Mouse (Mus musculus) heart, embryonic 12.5 days (tissue): Measurements from ENCODE around the gene Tle3. TPM values are rescaled to one million over a fixed set of nuclear protein-coding genes. Genes with fewer than 3 reads are reported as not detected.

Source experiments
- ATAC-seq: fragments of 200-750 bp; cut with Nextera tagmentation; 2 replicates; pipeline ENCODE4 v1.8.0; 2017; ENCODE audit warnings: moderate TSS enrichment, moderate library complexity; ENCODE audit not compliant: insufficient number of reproducible peaks, low FRiP score
- H3K27ac ChIP-seq: fragments of 300-500 bp; sonication (generic); 2 replicates; pipeline ENCODE4 v1.5.1; 2016; ENCODE audit warnings: mild to moderate bottlenecking, moderate library complexity; ENCODE audit not compliant: poor library complexity, severe bottlenecking
- H3K27me3 ChIP-seq: fragments of 300-500 bp; sonication (generic); replicated peaks from 2 replicates; pipeline ENCODE4 v1.6.1; 2016; ENCODE audit warnings: mild to moderate bottlenecking, moderate library complexity
- H3K36me3 ChIP-seq: fragments of 300-500 bp; sonication (generic); 2 replicates; pipeline ENCODE4 v1.6.1; 2016; ENCODE audit warnings: mild to moderate bottlenecking, moderate library complexity
- H3K4me1 ChIP-seq: fragments of 300-500 bp; sonication (generic); replicated peaks from 2 replicates; pipeline ENCODE4 v1.6.1; 2016; ENCODE audit warnings: mild to moderate bottlenecking
- H3K4me2 ChIP-seq: fragments of 300-500 bp; sonication (generic); 2 replicates; pipeline ENCODE4 v1.6.1; 2016; ENCODE audit warnings: mild to moderate bottlenecking, moderate library complexity
- H3K4me3 ChIP-seq: fragments of 300-500 bp; sonication (generic); 2 replicates; pipeline ENCODE4 v1.5.1; 2016; ENCODE audit warnings: mild to moderate bottlenecking
- H3K9ac ChIP-seq: fragments of 300-500 bp; sonication (generic); 2 replicates; pipeline ENCODE4 v1.6.1; 2016; ENCODE audit warnings: mild to moderate bottlenecking, moderate library complexity
- H3K9me3 ChIP-seq: fragments of 300-500 bp; sonication (generic); replicated peaks from 2 replicates; pipeline ENCODE4 v1.6.1; 2016; ENCODE audit warnings: mild to moderate bottlenecking, moderate library complexity
- WGBS: fragments of 180-500 bp; shearing (Covaris S2); methylation state at CpG from one replicate; pipeline ENCODE4 v1.1.7; 2016; 5-methylcytosine and 5-hydroxymethylcytosine counted together
- polyA plus RNA-seq: library from polyadenylated mRNA; unstranded; fragments of >200 nt; fragmentation: Nextera tagmentation; extraction: Ambion mirVana; gene quantifications from 2 replicates; pipeline ENCODE4 v1.2.1, GENCODE M21; 2016

Gene Tle3
- polyA plus RNA-seq, 1 experiment from 2014 or later, result 12.7 TPM

DNA sequence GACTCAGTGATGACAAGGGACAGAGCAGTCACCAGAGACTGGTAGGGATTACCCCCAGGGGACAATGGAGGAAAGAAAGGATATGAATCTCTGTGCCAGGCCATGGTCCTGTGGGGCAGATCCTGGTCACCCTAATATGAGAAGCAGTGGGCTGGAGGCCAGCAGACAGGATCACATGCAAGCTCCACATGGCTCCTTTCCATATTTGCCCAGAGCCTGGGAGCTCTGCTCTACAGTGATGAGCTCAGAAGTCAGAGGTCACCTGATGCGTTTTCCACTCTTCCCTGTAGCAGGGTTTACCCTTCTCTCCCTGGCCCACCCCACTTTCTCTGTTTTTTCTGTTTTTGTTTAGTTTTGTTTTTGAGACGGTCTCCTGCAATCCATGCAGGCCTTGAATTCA is 63.9 kb downstream of the Tle3 start:
- H3K4me2 ChIP-seq, result no peak overlapping the region
- no peak overlapping the region for H3K27ac ChIP-seq
- 0 out of 2 replicates have a peak, but pooled peaks cover 4% of the 10 kb centered on the region for H3K9me3 ChIP-seq
- H3K4me3 ChIP-seq, result no peak overlapping the region
- 69% methylated on average over 2 of the region's 2 CpGs for WGBS
- no peaks in the 10 kb centered on the region for H3K36me3 ChIP-seq
- no peak overlapping the region for H3K9ac ChIP-seq
- H3K4me1 ChIP-seq, result peaks cover 6% of the 10 kb centered on the region
- ATAC-seq, result no peak
- H3K27me3 ChIP-seq, result peaks cover 78% of the 10 kb centered on the region

DNA sequence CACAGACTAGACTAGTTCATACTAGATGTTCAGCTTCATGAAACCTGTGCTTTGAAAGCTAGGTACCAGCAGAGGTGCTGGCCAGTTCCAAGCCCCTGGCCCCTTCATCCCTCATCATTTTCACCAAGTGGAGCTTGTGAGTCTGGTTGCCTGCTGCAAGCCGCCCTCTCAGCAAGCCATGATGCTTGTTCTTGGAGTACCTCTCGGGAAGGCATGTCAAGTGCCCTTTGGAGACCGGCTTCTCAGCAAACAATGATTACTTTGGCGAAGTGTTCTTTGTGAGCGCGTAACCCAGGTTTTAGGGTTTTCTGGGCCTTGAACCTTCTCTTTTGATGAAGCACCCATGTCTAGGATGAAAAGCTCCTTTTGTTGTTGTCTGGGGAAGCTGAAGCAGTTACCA is 64.6 kb downstream of the Tle3 start:
- Histone ChIP-seq H3K27me3 (peaks cover 73% of the 10 kb centered on the region), H3K4me3 (no peak overlapping the region), H3K27ac (no peak overlapping the region), H3K9ac (no peak overlapping the region), H3K9me3 (no peaks in the 10 kb centered on the region), H3K4me1 (peaks cover 13% of the 10 kb centered on the region), H3K4me2 (no peak overlapping the region), H3K36me3 (no peaks in the 10 kb centered on the region)
- ATAC-seq, result no peak
- WGBS, result 90% methylated on average over 6 of the region's 6 CpGs

DNA sequence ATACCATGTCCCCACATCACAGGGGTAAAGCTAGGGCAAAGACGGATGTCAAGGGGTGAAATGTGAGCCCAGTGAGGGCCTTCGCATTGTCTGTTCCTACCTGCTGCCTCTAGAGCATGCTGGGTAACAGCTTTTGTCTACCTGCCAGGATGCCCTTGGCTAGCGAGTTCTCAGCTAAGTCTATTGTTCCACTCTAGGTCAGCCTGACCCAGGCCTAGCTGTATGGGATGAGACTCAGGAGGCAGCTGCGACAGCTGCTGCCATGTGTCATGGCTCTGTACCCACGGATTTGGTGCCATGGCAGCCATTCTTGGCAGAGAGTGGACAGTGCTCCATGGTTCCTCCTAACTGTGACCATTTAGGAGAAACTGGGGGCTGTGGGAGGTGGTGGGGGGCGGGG is 66.9 kb downstream of the Tle3 start:
- no peak overlapping the region for H3K4me3 ChIP-seq
- 73% methylated on average over 6 of the region's 6 CpGs for WGBS
- no peak for ATAC-seq
- no peak overlapping the region for H3K27ac ChIP-seq
- no peak overlapping the region for H3K4me2 ChIP-seq
- H3K9ac ChIP-seq, result no peak overlapping the region
- H3K36me3 ChIP-seq, result no peaks in the 10 kb centered on the region
- peaks cover 12% of the 10 kb centered on the region for H3K4me1 ChIP-seq
- H3K27me3 ChIP-seq, result peaks cover 60% of the 10 kb centered on the region
- H3K9me3 ChIP-seq, result no peaks in the 10 kb centered on the region

DNA sequence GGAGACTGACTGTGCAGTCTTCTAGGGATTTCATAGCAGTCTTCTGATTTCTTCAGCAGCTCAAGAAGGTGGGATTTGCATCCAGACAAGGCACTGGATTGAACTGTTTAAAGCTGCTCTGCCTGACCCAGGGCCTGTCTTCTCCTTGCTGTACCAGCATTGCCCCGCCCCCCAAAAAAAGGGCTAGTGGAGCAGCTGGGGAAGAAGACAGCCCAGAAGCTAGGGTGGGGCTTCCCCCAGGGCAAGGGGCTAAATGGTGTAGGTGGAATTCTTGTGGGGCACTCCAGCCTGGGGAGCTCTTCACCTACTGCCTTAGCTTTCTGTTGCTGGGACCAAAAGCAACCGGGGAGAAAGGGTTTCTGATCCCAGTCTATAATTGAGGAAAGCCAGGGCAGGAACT is 67.8 kb downstream of the Tle3 start:
- Histone ChIP-seq H3K4me1 (peaks cover 12% of the 10 kb centered on the region), H3K27me3 (peaks cover 66% of the 10 kb centered on the region), H3K9ac (no peak overlapping the region), H3K9me3 (no peaks in the 10 kb centered on the region), H3K36me3 (no peaks in the 10 kb centered on the region), H3K4me3 (no peak overlapping the region), H3K27ac (no peak overlapping the region), H3K4me2 (no peak overlapping the region)
- ATAC-seq, result no peak
- 63% methylated on average over 2 of the region's 2 CpGs for WGBS

DNA sequence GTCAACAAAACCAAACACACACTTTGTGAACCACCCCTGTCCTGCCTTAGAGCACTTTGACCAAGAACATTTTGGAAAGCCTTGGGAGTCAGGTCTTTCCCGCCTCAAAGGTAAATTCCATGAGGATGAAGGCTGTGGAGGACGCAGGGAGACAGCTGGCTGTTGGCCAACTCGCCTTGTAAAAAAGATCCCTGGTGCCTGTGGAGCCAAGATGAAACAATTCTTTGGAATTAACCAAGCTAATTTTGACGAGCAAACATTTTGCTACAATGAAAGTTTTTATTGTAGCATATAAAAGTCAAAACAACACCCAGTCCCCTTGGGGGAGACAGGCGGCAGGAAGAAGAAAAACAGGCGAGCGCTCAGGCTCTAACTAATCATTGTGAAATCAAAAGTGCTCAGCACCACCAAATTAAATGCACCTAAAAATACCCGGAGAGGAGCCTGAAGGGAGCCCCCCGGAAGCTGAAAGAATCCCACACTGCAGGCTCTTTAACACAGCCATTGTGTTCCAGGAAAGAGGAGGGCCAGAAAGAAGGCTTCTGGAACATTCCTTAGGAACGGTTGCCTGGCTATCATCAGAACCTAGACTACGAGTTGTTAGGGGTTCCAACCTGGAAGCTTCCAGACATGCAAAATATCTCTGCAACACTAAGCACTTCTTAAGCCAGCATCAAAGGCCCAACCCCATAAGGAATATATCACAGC is 69.2 kb downstream of the Tle3 start:
- WGBS, result 45% methylated on average over 11 of the region's 11 CpGs
- Histone ChIP-seq H3K36me3 (no peaks in the 10 kb centered on the region), H3K9me3 (no peaks in the 10 kb centered on the region), H3K4me1 (peaks cover 20% of the 10 kb centered on the region), H3K27me3 (peaks cover 64% of the 10 kb centered on the region), H3K27ac (no peak overlapping the region), H3K4me2 (no peak overlapping the region), H3K9ac (no peak overlapping the region), H3K4me3 (no peak overlapping the region)
- ATAC-seq, result no peak

DNA sequence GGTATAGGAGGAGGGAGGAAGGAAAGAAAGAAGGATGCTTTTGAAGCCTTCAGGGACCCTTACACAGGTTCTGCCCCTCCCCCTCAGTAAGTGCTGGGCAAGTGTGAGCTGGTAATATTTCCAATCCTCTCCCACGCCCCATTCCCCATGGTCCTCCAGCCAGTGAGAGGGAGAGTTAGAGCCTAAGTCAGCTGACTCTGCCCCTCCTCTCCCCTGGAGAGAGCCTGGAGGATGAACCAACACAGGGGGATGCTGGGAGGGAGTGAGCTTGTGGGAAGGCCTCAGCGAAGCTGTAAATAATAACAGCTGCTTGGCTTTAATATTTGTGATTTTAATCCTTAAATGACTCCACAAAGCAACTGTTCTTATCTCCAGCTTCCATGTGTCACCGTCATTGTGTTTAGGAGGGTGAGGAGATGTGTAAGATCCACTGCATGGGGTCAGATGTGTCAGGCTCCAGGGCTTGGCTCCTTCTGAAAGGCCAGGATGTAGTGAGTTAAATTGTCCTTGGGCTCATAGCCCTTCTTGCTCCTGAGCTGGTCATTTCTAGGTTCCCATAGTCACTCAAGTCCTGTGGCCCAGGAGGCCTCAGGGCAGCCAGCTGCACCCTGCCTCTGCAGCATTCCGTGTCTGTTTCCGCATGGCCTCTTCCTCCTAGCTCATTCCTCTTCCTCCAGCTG is 70.9 kb downstream of the Tle3 start:
- H3K4me3 ChIP-seq, result no peak overlapping the region
- peaks cover 58% of the 10 kb centered on the region for H3K27me3 ChIP-seq
- no peaks in the 10 kb centered on the region for H3K9me3 ChIP-seq
- no peak overlapping the region for H3K4me2 ChIP-seq
- no peak for ATAC-seq
- H3K9ac ChIP-seq, result no peak overlapping the region
- no peaks in the 10 kb centered on the region for H3K36me3 ChIP-seq
- WGBS, result 52% methylated on average over 5 of the region's 5 CpGs
- peaks cover 20% of the 10 kb centered on the region for H3K4me1 ChIP-seq
- H3K27ac ChIP-seq, result no peak overlapping the region

DNA sequence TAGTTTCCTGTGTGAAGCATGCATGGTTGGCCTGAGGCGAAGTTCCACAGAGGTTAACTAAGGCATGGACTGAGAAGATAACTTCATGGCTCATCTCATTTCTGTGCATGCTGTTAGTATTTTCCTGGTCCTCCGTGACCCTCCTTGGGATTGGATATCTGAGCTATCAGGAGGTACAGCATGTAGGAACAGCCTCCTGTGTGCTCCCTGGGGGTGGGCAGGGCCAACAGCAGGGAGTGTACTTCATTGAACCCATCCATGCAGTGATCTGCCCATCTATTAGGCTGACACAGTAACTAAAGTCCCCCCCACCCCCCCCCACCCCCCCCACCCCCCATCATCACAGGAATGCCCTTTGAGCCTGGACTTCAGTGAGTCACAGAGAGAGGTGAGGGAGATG is 73.0 kb downstream of the Tle3 start:
- no peaks in the 10 kb centered on the region for H3K9me3 ChIP-seq
- H3K27me3 ChIP-seq, result peaks cover 54% of the 10 kb centered on the region
- H3K4me3 ChIP-seq, result no peak overlapping the region
- H3K4me1 ChIP-seq, result peaks cover 20% of the 10 kb centered on the region
- 72% methylated on average over 2 of the region's 2 CpGs for WGBS
- no peak for ATAC-seq
- no peak overlapping the region for H3K9ac ChIP-seq
- H3K27ac ChIP-seq, result no peak overlapping the region
- H3K4me2 ChIP-seq, result no peak overlapping the region
- H3K36me3 ChIP-seq, result no peaks in the 10 kb centered on the region

DNA sequence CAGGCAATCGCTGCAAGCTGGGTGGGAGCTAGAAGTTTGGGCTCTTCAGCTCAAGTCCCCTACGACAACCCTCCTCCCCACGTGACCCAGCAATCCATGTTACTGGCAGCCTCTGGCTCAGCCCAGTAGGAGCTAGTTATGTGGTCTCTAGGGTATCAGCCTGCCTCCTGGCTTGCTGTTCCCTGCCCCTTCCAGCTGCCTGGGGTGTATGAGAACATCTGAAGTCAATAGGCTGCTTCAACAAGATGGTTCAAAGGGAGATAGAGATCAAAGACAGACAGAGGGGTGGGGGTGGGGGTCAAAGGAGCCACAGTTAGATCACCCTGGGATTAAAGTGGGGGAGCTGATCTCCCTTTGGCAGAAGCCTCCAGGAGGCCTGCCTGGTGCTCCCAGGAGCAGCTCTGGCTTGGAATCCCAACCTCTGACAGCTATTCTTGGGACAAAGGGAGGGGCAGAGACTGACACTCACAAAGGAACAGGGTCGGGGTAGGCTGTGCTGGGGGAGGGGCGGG is 73.6 kb downstream of the Tle3 start:
- Histone ChIP-seq H3K27me3 (peaks cover 56% of the 10 kb centered on the region), H3K4me3 (no peak overlapping the region), H3K27ac (no peak overlapping the region), H3K36me3 (no peaks in the 10 kb centered on the region), H3K4me2 (no peak overlapping the region), H3K4me1 (peaks cover 20% of the 10 kb centered on the region), H3K9ac (0 out of 2 replicates have a peak overlapping the region, but pooled peaks have one; percentile 10), H3K9me3 (no peaks in the 10 kb centered on the region)
- WGBS, result 12% methylated on average over 5 of the region's 5 CpGs
- ATAC-seq, result no peak

DNA sequence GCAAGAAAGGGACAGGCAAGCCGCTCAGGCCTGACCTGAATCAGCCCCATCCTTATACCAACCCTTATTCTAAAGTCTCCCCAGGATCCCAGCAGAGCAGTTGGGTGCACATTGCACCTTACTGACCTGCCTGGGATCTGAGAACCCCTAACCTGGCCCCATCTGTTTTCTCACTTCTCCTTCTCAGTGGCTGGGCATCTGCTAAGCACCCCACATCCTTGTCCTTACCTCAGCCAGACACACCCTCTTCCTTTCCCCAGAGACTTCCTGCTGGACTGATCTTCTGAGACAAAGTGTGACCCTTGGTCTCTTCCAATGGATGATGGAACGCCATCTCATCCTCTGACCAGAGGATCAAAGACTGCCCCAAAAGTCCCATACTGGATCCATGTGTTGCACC is 74.8 kb downstream of the Tle3 start:
- no peak overlapping the region for H3K27ac ChIP-seq
- WGBS, result 71% methylated on average over 2 of the region's 2 CpGs
- no peaks in the 10 kb centered on the region for H3K36me3 ChIP-seq
- no peak overlapping the region for H3K4me3 ChIP-seq
- peaks cover 59% of the 10 kb centered on the region for H3K27me3 ChIP-seq
- H3K9me3 ChIP-seq, result no peaks in the 10 kb centered on the region
- ATAC-seq, result no peak
- no peak overlapping the region for H3K9ac ChIP-seq
- H3K4me1 ChIP-seq, result peaks cover 11% of the 10 kb centered on the region; the same call in 1 of the 2 replicates
- no peak overlapping the region for H3K4me2 ChIP-seq

DNA sequence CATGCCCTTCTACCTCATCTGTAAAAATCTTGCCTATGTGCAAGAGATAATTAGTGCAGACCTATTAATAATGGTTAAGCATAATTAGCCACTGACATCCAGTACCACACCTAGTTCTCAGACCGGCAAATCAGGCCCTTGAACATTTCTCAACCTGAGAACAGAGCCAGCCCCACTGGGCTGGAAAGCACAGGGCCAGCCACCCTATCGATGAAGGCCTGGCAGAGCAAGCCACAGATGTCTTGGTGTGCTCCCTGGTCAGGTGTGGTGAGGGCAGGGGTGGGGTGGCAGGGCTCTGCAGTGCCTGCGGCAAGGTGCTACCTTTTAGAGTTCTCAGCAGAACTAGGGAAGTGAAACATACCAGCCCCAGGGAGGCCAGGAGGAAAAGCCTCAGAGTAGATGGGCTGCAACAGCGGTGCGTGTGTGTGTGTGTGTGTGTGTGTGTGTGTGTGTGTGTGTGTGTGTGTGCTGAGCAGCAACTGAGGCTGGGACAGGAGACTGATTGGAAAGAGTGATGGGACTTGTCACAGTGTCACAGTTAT is 77.3 kb downstream of the Tle3 start:
- H3K27me3 ChIP-seq, result peaks cover 69% of the 10 kb centered on the region

DNA sequence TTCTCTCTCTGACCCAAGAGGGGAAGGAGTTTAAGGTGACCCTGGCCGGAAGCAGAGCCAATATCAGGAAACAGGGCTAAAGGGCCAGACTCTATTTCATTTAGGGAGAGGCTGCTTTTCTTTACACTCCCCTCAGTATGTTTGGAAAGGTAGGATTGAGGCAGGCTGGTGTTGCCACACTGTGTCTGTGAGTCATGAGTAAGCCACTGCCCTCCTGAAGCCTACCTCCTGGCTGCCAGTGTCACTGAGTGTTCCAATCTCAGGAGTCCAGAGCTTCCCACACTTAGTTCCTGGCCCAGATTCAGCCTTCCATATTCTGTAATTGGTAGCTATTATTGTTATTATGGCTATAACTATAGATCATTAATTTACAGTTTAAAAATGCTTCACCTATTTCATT is 79.9 kb downstream of the Tle3 start:
- WGBS, result 46% methylated on average over 1 of the region's 1 CpGs
- peaks cover 82% of the 10 kb centered on the region for H3K27me3 ChIP-seq

More for the DNA sequence above, 77.3 kb downstream of the Tle3 start:
- Histone ChIP-seq H3K4me2 (no peak overlapping the region), H3K27ac (no peak overlapping the region), H3K9ac (no peak overlapping the region), H3K9me3 (no peaks in the 10 kb centered on the region), H3K36me3 (no peaks in the 10 kb centered on the region), H3K4me3 (no peak overlapping the region), H3K4me1 (peaks cover 11% of the 10 kb centered on the region; the same call in 1 of the 2 replicates)
- no peak for ATAC-seq
- 64% methylated on average over 5 of the region's 5 CpGs for WGBS

More for the DNA sequence above, 79.9 kb downstream of the Tle3 start:
- H3K4me3 ChIP-seq, result no peak overlapping the region
- no peaks in the 10 kb centered on the region for H3K9me3 ChIP-seq
- no peak overlapping the region for H3K27ac ChIP-seq
- H3K36me3 ChIP-seq, result no peaks in the 10 kb centered on the region
- no peak for ATAC-seq
- no peak overlapping the region for H3K9ac ChIP-seq
- no peak overlapping the region for H3K4me2 ChIP-seq
- H3K4me1 ChIP-seq, result peaks cover 6% of the 10 kb centered on the region
